Mouse (Mus musculus) neural tube, embryonic 12.5 days (tissue): ENCODE results near the gene Slc2a6. TPM values are rescaled to one million over a fixed set of nuclear protein-coding genes. Genes with fewer than 3 reads are reported as not detected.

Experiments
- ATAC-seq: fragments of 200-750 bp; cut with Nextera tagmentation; 2 replicates; pipeline ENCODE4 v1.8.0; 2017; ENCODE audit warnings: low read depth, mild to moderate bottlenecking, moderate TSS enrichment, moderate library complexity; ENCODE audit not compliant: low FRiP score
- H3K27ac ChIP-seq: fragments of 300-500 bp; sonication (generic); 2 replicates; pipeline ENCODE4 v1.5.1; 2016
- H3K27me3 ChIP-seq: fragments of 300-500 bp; sonication (generic); replicated peaks from 2 replicates; pipeline ENCODE4 v1.6.1; 2016; ENCODE audit warnings: mild to moderate bottlenecking
- H3K36me3 ChIP-seq: fragments of 300-500 bp; sonication (generic); 2 replicates; pipeline ENCODE4 v1.6.1; 2016; ENCODE audit warnings: mild to moderate bottlenecking
- H3K4me1 ChIP-seq: fragments of 300-500 bp; sonication (generic); 2 replicates; pipeline ENCODE4 v1.6.1; 2016
- H3K4me2 ChIP-seq: fragments of 300-500 bp; sonication (generic); replicated peaks from 2 replicates; pipeline ENCODE4 v1.6.1; 2016; ENCODE audit warnings: mild to moderate bottlenecking
- H3K4me3 ChIP-seq: fragments of 300-500 bp; sonication (generic); 2 replicates; pipeline ENCODE4 v1.5.1; 2016
- H3K9ac ChIP-seq: fragments of 300-500 bp; sonication (generic); 2 replicates; pipeline ENCODE4 v1.6.1; 2016; ENCODE audit warnings: mild to moderate bottlenecking
- H3K9me3 ChIP-seq: fragments of 300-500 bp; sonication (generic); 2 replicates; pipeline ENCODE4 v1.6.1; 2016; ENCODE audit warnings: mild to moderate bottlenecking
- WGBS: fragments of 180-500 bp; shearing (Covaris S2); methylation state at CpG from one replicate; pipeline ENCODE4 v1.1.7; 2016; 5-methylcytosine and 5-hydroxymethylcytosine counted together
- polyA plus RNA-seq: library from polyadenylated mRNA; unstranded; fragments of >200 nt; fragmentation: Nextera tagmentation; extraction: Ambion mirVana; gene quantifications from 2 replicates; pipeline ENCODE4 v1.2.1, GENCODE M21; 2016

Gene Slc2a6
- polyA plus RNA-seq, 1 experiment from 2014 or later, result 7.9 TPM

- H3K4me2 ChIP-seq, result no peak overlapping the region
- no peak for ATAC-seq
- no peaks in the 10 kb centered on the region for H3K4me1 ChIP-seq
- H3K36me3 ChIP-seq, result no peaks in the 10 kb centered on the region
- no peak overlapping the region for H3K9ac ChIP-seq
- no peak overlapping the region for H3K4me3 ChIP-seq
- no peaks in the 10 kb centered on the region for H3K27me3 ChIP-seq
- H3K9me3 ChIP-seq, result no peaks in the 10 kb centered on the region
- WGBS, result 91% methylated on average over 7 of the region's 7 CpGs
- H3K27ac ChIP-seq, result no peak overlapping the region
These were observed 29.8 kb downstream of the Slc2a6 start for GRCm38 (mm10) chr2:26997993-26998392.

GRCm38 (mm10) chr2:26997498-26997897, 30.3 kb downstream of the Slc2a6 start:
- Histone ChIP-seq H3K27me3 (no peaks in the 10 kb centered on the region), H3K4me1 (no peaks in the 10 kb centered on the region), H3K27ac (no peak overlapping the region), H3K4me2 (no peak overlapping the region), H3K4me3 (no peak overlapping the region), H3K9me3 (no peaks in the 10 kb centered on the region), H3K36me3 (no peaks in the 10 kb centered on the region), H3K9ac (no peak overlapping the region)
- 82% methylated on average over 1 of the region's 1 CpGs for WGBS
- no peak for ATAC-seq

- Histone ChIP-seq H3K4me2 (no peak overlapping the region), H3K9me3 (no peaks in the 10 kb centered on the region), H3K4me1 (no peaks in the 10 kb centered on the region), H3K27me3 (no peaks in the 10 kb centered on the region), H3K9ac (no peak overlapping the region), H3K4me3 (no peak overlapping the region), H3K36me3 (no peaks in the 10 kb centered on the region), H3K27ac (no peak overlapping the region)
- no peak for ATAC-seq
- WGBS, result 83% methylated on average over 3 of the region's 3 CpGs
These were observed 33.9 kb downstream of the Slc2a6 start for GRCm38 (mm10) chr2:26993936-26994335.

GRCm38 (mm10) chr2:26984640-26985039, 43.2 kb downstream of the Slc2a6 start:
- 90% methylated on average over 5 of the region's 5 CpGs for WGBS
- H3K4me1 ChIP-seq, result no peaks in the 10 kb centered on the region
- H3K27ac ChIP-seq, result no peak overlapping the region
- no peaks in the 10 kb centered on the region for H3K36me3 ChIP-seq
- no peak for ATAC-seq
- H3K4me2 ChIP-seq, result no peak overlapping the region
- H3K9ac ChIP-seq, result no peak overlapping the region
- H3K27me3 ChIP-seq, result no peaks in the 10 kb centered on the region; the same call in 1 of the 2 replicates
- no peak overlapping the region for H3K4me3 ChIP-seq
- no peaks in the 10 kb centered on the region for H3K9me3 ChIP-seq

- H3K4me1 ChIP-seq, result no peaks in the 10 kb centered on the region
- 72% methylated on average over 2 of the region's 2 CpGs for WGBS
- H3K27me3 ChIP-seq, result no peaks in the 10 kb centered on the region; the same call in 1 of the 2 replicates
- H3K4me3 ChIP-seq, result no peak overlapping the region
- H3K9ac ChIP-seq, result no peak overlapping the region
- ATAC-seq, result no peak
- no peak overlapping the region for H3K4me2 ChIP-seq
- no peaks in the 10 kb centered on the region for H3K9me3 ChIP-seq
- no peak overlapping the region for H3K27ac ChIP-seq
- H3K36me3 ChIP-seq, result no peaks in the 10 kb centered on the region
These were observed 43.6 kb downstream of the Slc2a6 start for GRCm38 (mm10) chr2:26984179-26984578.

GRCm38 (mm10) chr2:26980361-26980760, 47.4 kb downstream of the Slc2a6 start:
- 85% methylated on average over 1 of the region's 1 CpGs for WGBS
- ATAC-seq, result no peak
- H3K36me3 ChIP-seq, result no peaks in the 10 kb centered on the region

GRCm38 (mm10) chr2:26973960-26974359, 53.8 kb downstream of the Slc2a6 start:
- H3K27me3 ChIP-seq, result no peaks in the 10 kb centered on the region
- no peak overlapping the region for H3K4me2 ChIP-seq
- no peak overlapping the region for H3K4me3 ChIP-seq
- H3K27ac ChIP-seq, result no peak overlapping the region
- H3K9ac ChIP-seq, result no peak overlapping the region
- H3K4me1 ChIP-seq, result no peaks in the 10 kb centered on the region
- no peaks in the 10 kb centered on the region for H3K36me3 ChIP-seq
- ATAC-seq, result no peak
- H3K9me3 ChIP-seq, result no peaks in the 10 kb centered on the region
- WGBS, result 67% methylated on average over 4 of the region's 4 CpGs

More at GRCm38 (mm10) chr2:26980361-26980760, 47.4 kb downstream of the Slc2a6 start:
- Histone ChIP-seq H3K27me3 (no peaks in the 10 kb centered on the region; the same call in 1 of the 2 replicates), H3K4me3 (no peak overlapping the region), H3K9ac (no peak overlapping the region), H3K4me2 (no peak overlapping the region), H3K9me3 (no peaks in the 10 kb centered on the region), H3K27ac (no peak overlapping the region), H3K4me1 (no peaks in the 10 kb centered on the region)

- no peaks in the 10 kb centered on the region for H3K36me3 ChIP-seq
- 70% methylated on average over 3 of the region's 3 CpGs for WGBS
- H3K4me2 ChIP-seq, result no peak within 1 kb of the TSS
- no peak for ATAC-seq
- H3K4me3 ChIP-seq, result no peak within 1 kb of the TSS
- no peaks in the 10 kb centered on the region for H3K9me3 ChIP-seq
- no peak within 1 kb of the TSS for H3K9ac ChIP-seq
- no peaks in the 10 kb centered on the region for H3K27me3 ChIP-seq
- no peaks in the 10 kb centered on the region for H3K4me1 ChIP-seq
- H3K27ac ChIP-seq, result no peak within 1 kb of the TSS
These were observed 54.7 kb downstream of the Slc2a6 start, which contains the start of gene Adamts13 for GRCm38 (mm10) chr2:26973116-26973515. Gene Adamts13 (plus strand): TSS chr2:26973416.

Other genes starting within 250 kb of the Slc2a6 start
- not detected in 2 replicates for gene Abo, start 163.0 kb downstream of the Slc2a6 start, polyA plus RNA-seq
- gene Surf6, start 125.1 kb downstream of the Slc2a6 start, polyA plus RNA-seq, result 28.8 and 30.2 TPM in 2 replicates
- 112 and 115 TPM in 2 replicates for gene Med22, start 117.3 kb downstream of the Slc2a6 start, polyA plus RNA-seq
- gene Rpl7a, start 117.2 kb downstream of the Slc2a6 start, polyA plus RNA-seq, result 467 and 486 TPM in 2 replicates
- 55.3 and 55.7 TPM in 2 replicates for gene Surf2, start 111.6 kb downstream of the Slc2a6 start, polyA plus RNA-seq
- 56.3 and 59.5 TPM in 2 replicates for gene Surf1, start 111.5 kb downstream of the Slc2a6 start, polyA plus RNA-seq
- 137 and 140 TPM in 2 replicates for gene Surf4, start 94.1 kb downstream of the Slc2a6 start, polyA plus RNA-seq
- 0.20 TPM in 1 of 2 replicates, not detected in the other for gene Stkld1, start 94.0 kb downstream of the Slc2a6 start, polyA plus RNA-seq
- 41.1 and 42.3 TPM in 2 replicates for gene Rexo4, start 63.6 kb downstream of the Slc2a6 start, polyA plus RNA-seq
- not detected in 2 replicates for gene Adamts13, start 54.6 kb downstream of the Slc2a6 start, polyA plus RNA-seq
- 124 and 130 TPM in 2 replicates for gene Cacfd1, start 18.1 kb downstream of the Slc2a6 start, polyA plus RNA-seq
- gene Mymk, start 44.2 kb upstream of the Slc2a6 start, polyA plus RNA-seq, result 6.4 and 7.0 TPM in 2 replicates
- 6.4 and 9.3 TPM in 2 replicates for gene Adamtsl2, start 51.4 kb upstream of the Slc2a6 start, polyA plus RNA-seq
- 0.74 and 0.80 TPM in 2 replicates for gene Fam163b, start 114.5 kb upstream of the Slc2a6 start, polyA plus RNA-seq
- gene Dbh, start 137.2 kb upstream of the Slc2a6 start, polyA plus RNA-seq, result 0.57 and 0.79 TPM in 2 replicates
- gene Sardh, start 220.3 kb upstream of the Slc2a6 start, polyA plus RNA-seq, result 3.8 and 3.9 TPM in 2 replicates